Mouse (Mus musculus): ENCODE data around the gene Fxyd3. TPM values are rescaled to one million over a fixed set of nuclear protein-coding genes. Genes with fewer than 3 reads are reported as not detected.

Fxyd3 gene
- polyA plus RNA-seq, 1 experiment from 2014 or later: not detected

GRCm38 (mm10) chr7:31115587-31116043, 39.1 kb upstream of the Fxyd3 start:
- Histone ChIP-seq H3K9ac (ENCODE audit: low read depth, low read length) (no peak overlapping the region), H3K9me3 (replicated peaks; ENCODE audit: control insufficient read depth, low read length, poor library complexity, severe bottlenecking) (no peaks in the 10 kb centered on the region), H3K27me3 (ENCODE audit: control insufficient read depth, insufficient read depth, low read depth, low read length) (no peaks in the 10 kb centered on the region), H3K4me2 (ENCODE audit: low read length) (no peak overlapping the region), H3K4me3 (ENCODE audit: low read depth, low read length) (no peak overlapping the region), H3K36me3 (ENCODE audit: control insufficient read depth, insufficient read depth, low read length) (no peaks in the 10 kb centered on the region), H3K27ac (ENCODE audit: low read length) (no peak overlapping the region), H3K4me1 (ENCODE audit: control insufficient read depth, insufficient read depth, low read length) (no peaks in the 10 kb centered on the region)
- ATAC-seq: no peak
- WGBS: 38% methylated on average over 17 of the region's 17 CpGs

- no peak within 1 kb of the TSS for H3K9ac ChIP-seq (ENCODE audit: low read depth, low read length)
- WGBS: 20% methylated on average over 15 of the region's 15 CpGs
- ATAC-seq: no peak
- H3K36me3 ChIP-seq (ENCODE audit: control insufficient read depth, insufficient read depth, low read length): no peaks in the 10 kb centered on the region
- no peaks in the 10 kb centered on the region for H3K27me3 ChIP-seq (ENCODE audit: control insufficient read depth, insufficient read depth, low read depth, low read length)
- no peak within 1 kb of the TSS for H3K27ac ChIP-seq (ENCODE audit: low read length)
- H3K4me2 ChIP-seq (ENCODE audit: low read length): no peak within 1 kb of the TSS
- H3K4me3 ChIP-seq (ENCODE audit: low read depth, low read length): no peak within 1 kb of the TSS
- no peaks in the 10 kb centered on the region for H3K9me3 ChIP-seq (replicated peaks; ENCODE audit: control insufficient read depth, low read length, poor library complexity, severe bottlenecking)
- no peaks in the 10 kb centered on the region for H3K4me1 ChIP-seq (ENCODE audit: control insufficient read depth, insufficient read depth, low read length)
Measured at GRCm38 (mm10) chr7:31115182-31115581, 38.7 kb upstream of the Fxyd3 start, which contains the start of gene Hpn. TSS of gene Hpn (minus strand) at chr7:31115290.

- Histone ChIP-seq H3K27me3 (ENCODE audit: control insufficient read depth, insufficient read depth, low read depth, low read length) (no peaks in the 10 kb centered on the region), H3K9ac (ENCODE audit: low read depth, low read length) (no peak overlapping the region), H3K4me2 (ENCODE audit: low read length) (no peak overlapping the region), H3K4me3 (ENCODE audit: low read depth, low read length) (no peak overlapping the region), H3K4me1 (ENCODE audit: control insufficient read depth, insufficient read depth, low read length) (no peaks in the 10 kb centered on the region), H3K9me3 (replicated peaks; ENCODE audit: control insufficient read depth, low read length, poor library complexity, severe bottlenecking) (no peaks in the 10 kb centered on the region), H3K27ac (ENCODE audit: low read length) (no peak overlapping the region), H3K36me3 (ENCODE audit: control insufficient read depth, insufficient read depth, low read length) (no peaks in the 10 kb centered on the region)
- no peak for ATAC-seq
- 57% methylated on average over 10 of the region's 10 CpGs for WGBS
Measured at GRCm38 (mm10) chr7:31114646-31115045, 38.1 kb upstream of the Fxyd3 start.

- Histone ChIP-seq H3K9ac (ENCODE audit: low read depth, low read length) (no peak overlapping the region), H3K27ac (ENCODE audit: low read length) (no peak overlapping the region), H3K27me3 (ENCODE audit: control insufficient read depth, insufficient read depth, low read depth, low read length) (no peaks in the 10 kb centered on the region), H3K4me2 (ENCODE audit: low read length) (no peak overlapping the region), H3K36me3 (ENCODE audit: control insufficient read depth, insufficient read depth, low read length) (no peaks in the 10 kb centered on the region), H3K9me3 (replicated peaks; ENCODE audit: control insufficient read depth, low read length, poor library complexity, severe bottlenecking) (no peaks in the 10 kb centered on the region), H3K4me1 (ENCODE audit: control insufficient read depth, insufficient read depth, low read length) (no peaks in the 10 kb centered on the region), H3K4me3 (ENCODE audit: low read depth, low read length) (no peak overlapping the region)
- no peak for ATAC-seq
- 84% methylated on average over 6 of the region's 6 CpGs for WGBS
Measured at GRCm38 (mm10) chr7:31113800-31114199, 37.3 kb upstream of the Fxyd3 start.

GRCm38 (mm10) chr7:31112036-31112435, 35.5 kb upstream of the Fxyd3 start:
- H3K27ac ChIP-seq (ENCODE audit: low read length): no peak overlapping the region
- H3K4me2 ChIP-seq (ENCODE audit: low read length): no peak overlapping the region
- H3K27me3 ChIP-seq (ENCODE audit: control insufficient read depth, insufficient read depth, low read depth, low read length): no peaks in the 10 kb centered on the region
- H3K4me1 ChIP-seq (ENCODE audit: control insufficient read depth, insufficient read depth, low read length): no peaks in the 10 kb centered on the region
- H3K4me3 ChIP-seq (ENCODE audit: low read depth, low read length): no peak overlapping the region
- ATAC-seq: no peak
- no peak overlapping the region for H3K9ac ChIP-seq (ENCODE audit: low read depth, low read length)
- 17% methylated on average over 4 of the region's 4 CpGs for WGBS
- H3K36me3 ChIP-seq (ENCODE audit: control insufficient read depth, insufficient read depth, low read length): no peaks in the 10 kb centered on the region
- no peaks in the 10 kb centered on the region for H3K9me3 ChIP-seq (replicated peaks; ENCODE audit: control insufficient read depth, low read length, poor library complexity, severe bottlenecking)

GRCm38 (mm10) chr7:31110861-31111385, 34.4 kb upstream of the Fxyd3 start:
- no peak for ATAC-seq
- Histone ChIP-seq H3K4me2 (ENCODE audit: low read length) (no peak overlapping the region), H3K27ac (ENCODE audit: low read length) (no peak overlapping the region), H3K4me3 (ENCODE audit: low read depth, low read length) (no peak overlapping the region), H3K36me3 (ENCODE audit: control insufficient read depth, insufficient read depth, low read length) (no peaks in the 10 kb centered on the region), H3K4me1 (ENCODE audit: control insufficient read depth, insufficient read depth, low read length) (no peaks in the 10 kb centered on the region), H3K9ac (ENCODE audit: low read depth, low read length) (no peak overlapping the region), H3K9me3 (replicated peaks; ENCODE audit: control insufficient read depth, low read length, poor library complexity, severe bottlenecking) (no peaks in the 10 kb centered on the region), H3K27me3 (ENCODE audit: control insufficient read depth, insufficient read depth, low read depth, low read length) (no peaks in the 10 kb centered on the region)
- 82% methylated on average over 15 of the region's 15 CpGs for WGBS

GRCm38 (mm10) chr7:31109796-31110195, 33.3 kb upstream of the Fxyd3 start:
- Histone ChIP-seq H3K27me3 (ENCODE audit: control insufficient read depth, insufficient read depth, low read depth, low read length) (no peaks in the 10 kb centered on the region), H3K4me3 (ENCODE audit: low read depth, low read length) (no peak overlapping the region)
- WGBS: 88% methylated on average over 5 of the region's 5 CpGs

GRCm38 (mm10) chr7:31109091-31109490, 32.6 kb upstream of the Fxyd3 start:
- Histone ChIP-seq H3K9me3 (replicated peaks; ENCODE audit: control insufficient read depth, low read length, poor library complexity, severe bottlenecking) (no peaks in the 10 kb centered on the region), H3K4me2 (ENCODE audit: low read length) (no peak overlapping the region), H3K36me3 (ENCODE audit: control insufficient read depth, insufficient read depth, low read length) (no peaks in the 10 kb centered on the region), H3K4me3 (ENCODE audit: low read depth, low read length) (no peak overlapping the region), H3K9ac (ENCODE audit: low read depth, low read length) (no peak overlapping the region), H3K27ac (ENCODE audit: low read length) (no peak overlapping the region), H3K27me3 (ENCODE audit: control insufficient read depth, insufficient read depth, low read depth, low read length) (no peaks in the 10 kb centered on the region), H3K4me1 (ENCODE audit: control insufficient read depth, insufficient read depth, low read length) (no peaks in the 10 kb centered on the region)
- 31% methylated on average over 7 of the region's 7 CpGs for whole genome bisulfite sequencing
- ATAC-seq: no peak

More at GRCm38 (mm10) chr7:31109796-31110195, 33.3 kb upstream of the Fxyd3 start:
- Histone ChIP-seq H3K9me3 (replicated peaks; ENCODE audit: control insufficient read depth, low read length, poor library complexity, severe bottlenecking) (no peaks in the 10 kb centered on the region), H3K36me3 (ENCODE audit: control insufficient read depth, insufficient read depth, low read length) (no peaks in the 10 kb centered on the region), H3K27ac (ENCODE audit: low read length) (no peak overlapping the region), H3K9ac (ENCODE audit: low read depth, low read length) (no peak overlapping the region), H3K4me2 (ENCODE audit: low read length) (no peak overlapping the region), H3K4me1 (ENCODE audit: control insufficient read depth, insufficient read depth, low read length) (no peaks in the 10 kb centered on the region)
- ATAC-seq: no peak

GRCm38 (mm10) chr7:31107781-31108180, 31.3 kb upstream of the Fxyd3 start:
- Histone ChIP-seq H3K4me2 (ENCODE audit: low read length) (no peak overlapping the region), H3K27ac (ENCODE audit: low read length) (no peak overlapping the region), H3K9ac (ENCODE audit: low read depth, low read length) (no peak overlapping the region), H3K4me3 (ENCODE audit: low read depth, low read length) (no peak overlapping the region), H3K9me3 (replicated peaks; ENCODE audit: control insufficient read depth, low read length, poor library complexity, severe bottlenecking) (no peaks in the 10 kb centered on the region), H3K4me1 (ENCODE audit: control insufficient read depth, insufficient read depth, low read length) (no peaks in the 10 kb centered on the region), H3K36me3 (ENCODE audit: control insufficient read depth, insufficient read depth, low read length) (no peaks in the 10 kb centered on the region), H3K27me3 (ENCODE audit: control insufficient read depth, insufficient read depth, low read depth, low read length) (no peaks in the 10 kb centered on the region)
- 89% methylated on average over 11 of the region's 11 CpGs for WGBS
- no peak for ATAC-seq

Data from midbrain, embryonic 16.5 days (tissue).